In genomic region chr13:70210158-70210557, GRCm38 (mm10) we compare ENCODE assay signal across 23 mouse cellular contexts.
DNase-seq lines count a peak whose midpoint lies in the region; ATAC-seq and TF ChIP-seq lines count a peak whose summit lies in the region.
"Had no signal": no experiment of that assay in that cellular context is flagged by ENCODE, and none has a peak within 500 bp of the region (broad histone marks: within the 10 kb centered on the region; RNA-seq: fewer than 3 reads in every experiment).

No protein-coding gene starts in this region.

- no peaks in the 10 kb centered on the region for H3K4me1 ChIP-seq in heart, adult 2 months (ENCODE audit: control insufficient read depth, insufficient read depth, low read length)
- H3K4me1 ChIP-seq in hindbrain, embryonic 14.5 days (replicated peaks; ENCODE audit: control insufficient read depth, insufficient read depth, low read length), result 0 out of 2 replicates have a peak, but pooled peaks cover 3% of the 10 kb centered on the region
- no peaks in the 10 kb centered on the region; the same call in 1 of the 2 replicates for H3K4me1 ChIP-seq in hindbrain, embryonic 10.5 days (replicated peaks)
- H3K4me1 ChIP-seq: embryonic facial prominence, embryonic 13.5 days; embryonic facial prominence, embryonic 15.5 days had no signal

- H3K27ac ChIP-seq in heart, adult 2 months, result no peak overlapping the region
- H3K27ac ChIP-seq in hindbrain, embryonic 14.5 days, result no peak overlapping the region
- no peak overlapping the region for H3K27ac ChIP-seq in hindbrain, embryonic 10.5 days
- H3K27ac ChIP-seq: embryonic facial prominence, embryonic 13.5 days; embryonic facial prominence, embryonic 15.5 days; forebrain, embryonic 10.5 days; forebrain, embryonic 12.5 days had no signal

- H3K27me3 ChIP-seq in heart, adult 2 months (ENCODE audit: control insufficient read depth, insufficient read depth, low read length), result no peaks in the 10 kb centered on the region
- H3K27me3 ChIP-seq in hindbrain, embryonic 14.5 days (ENCODE audit: control insufficient read depth, insufficient read depth, low read length), result no peaks in the 10 kb centered on the region
- no peaks in the 10 kb centered on the region for H3K27me3 ChIP-seq in hindbrain, embryonic 10.5 days (ENCODE audit: insufficient read depth, poor library complexity, severe bottlenecking)
- H3K27me3 ChIP-seq in myocyte (ENCODE audit: control insufficient read depth, insufficient read depth, insufficient read length), result no peaks in the 10 kb centered on the region
- H3K27me3 ChIP-seq: embryonic facial prominence, embryonic 13.5 days; embryonic facial prominence, embryonic 15.5 days; forebrain, embryonic 12.5 days had no signal

- H3K4me3 ChIP-seq in heart, adult 2 months, result no peak overlapping the region
- H3K4me3 ChIP-seq in hindbrain, embryonic 14.5 days (replicated peaks; ENCODE audit: low read length), result no peak overlapping the region
- no peak overlapping the region for H3K4me3 ChIP-seq in hindbrain, embryonic 10.5 days
- peak overlapping the region; percentile 4 for H3K4me3 ChIP-seq in myocyte
- H3K4me3 ChIP-seq: embryonic facial prominence, embryonic 13.5 days; embryonic facial prominence, embryonic 15.5 days; erythroblast, embryonic 14.5 days; forebrain, embryonic 10.5 days; forebrain, embryonic 12.5 days had no signal

- intact Hi-C loops in heart, adult 2 months (cut with DNase I), result no loop called here

- peak; percentile 68 for DNase-seq in heart, adult 11 months
- no peak for DNase-seq in heart, adult 2 months
- DNase-seq in hindbrain, embryonic 14.5 days (ENCODE audit: low spot score), result no peak
- DNase-seq in hindbrain, embryonic 10.5 days (ENCODE audit: low spot score), result no peak
- DNase-seq in brain, embryonic 14.5 days (ENCODE audit: low read depth), result peak; percentile 34
- no peak for DNase-seq in heart, adult 8-10 months (ENCODE audit: low spot score)
- DNase-seq: adrenal gland, adult 2 months; adrenal gland, postnatal 10 days; adrenal gland, postnatal 25 days; cerebellum, adult 11 months; cerebellum, adult 18-20 months; cerebellum, adult 8-10 months; cerebellum, adult 9-11 months; cerebellum, postnatal 14 days; cerebellum, postnatal 36 days; embryo, embryonic 11 days had no signal

- no peak for TF ChIP-seq POLR2A in heart, adult 2 months (IDR thresholded peaks at IDR 0.05; ENCODE audit: insufficient read depth, low read depth, low read length)
- no peak for TF ChIP-seq POLR2A in brain, embryonic 14.5 days (IDR thresholded peaks at IDR 0.05; ENCODE audit: borderline replicate concordance, extremely low read depth, insufficient read depth, insufficient read length, poor library complexity, severe bottlenecking)
- TF ChIP-seq POLR2A in myocyte (IDR thresholded peaks at IDR 0.05; ENCODE audit: insufficient read length, low read depth), result no peak

- 64% methylated on average over 3 of the region's 3 CpGs for WGBS in heart, adult 2 months
- WGBS in hindbrain, embryonic 14.5 days, result 50% methylated on average over 3 of the region's 3 CpGs
- WGBS in hindbrain, embryonic 10.5 days, result 79% methylated on average over 3 of the region's 3 CpGs

- H3ac ChIP-seq in myocyte (ENCODE audit: control insufficient read depth, insufficient read length), result no peak overlapping the region

- no peak for TF ChIP-seq EP300 in heart, adult 2 months (IDR thresholded peaks at IDR 0.05; ENCODE audit: insufficient read depth, low read depth, low read length)

- H3K9me3 ChIP-seq in hindbrain, embryonic 14.5 days (ENCODE audit: control insufficient read depth, low read length), result no peaks in the 10 kb centered on the region
- H3K9me3 ChIP-seq in hindbrain, embryonic 10.5 days, result no peaks in the 10 kb centered on the region
- H3K9me3 ChIP-seq: embryonic facial prominence, embryonic 13.5 days; embryonic facial prominence, embryonic 15.5 days; forebrain, embryonic 10.5 days; forebrain, embryonic 12.5 days had no signal

- no peak for TF ChIP-seq CTCF in heart, adult 2 months (IDR thresholded peaks at IDR 0.05)
- no peak for TF ChIP-seq CTCF in brain, embryonic 14.5 days (IDR thresholded peaks at IDR 0.05; ENCODE audit: borderline replicate concordance, extremely low read depth, insufficient read depth, insufficient read length)

- H3K36me3 ChIP-seq in heart, adult 2 months (ENCODE audit: control insufficient read depth, insufficient read depth, low read length), result no peaks in the 10 kb centered on the region
- H3K36me3 ChIP-seq in hindbrain, embryonic 14.5 days (replicated peaks; ENCODE audit: control insufficient read depth, insufficient read depth), result no peaks in the 10 kb centered on the region
- no peaks in the 10 kb centered on the region for H3K36me3 ChIP-seq in hindbrain, embryonic 10.5 days
- no peaks in the 10 kb centered on the region for H3K36me3 ChIP-seq in myocyte (ENCODE audit: control insufficient read depth, insufficient read depth)
- H3K36me3 ChIP-seq: embryonic facial prominence, embryonic 13.5 days; embryonic facial prominence, embryonic 15.5 days; forebrain, embryonic 10.5 days; forebrain, embryonic 12.5 days had no signal

- no peak overlapping the region for H3K9ac ChIP-seq in heart, adult 2 months (ENCODE audit: low read depth, low read length)
- H3K9ac ChIP-seq in hindbrain, embryonic 14.5 days, result no peak overlapping the region
- H3K9ac ChIP-seq: embryonic facial prominence, embryonic 13.5 days; embryonic facial prominence, embryonic 15.5 days; forebrain, embryonic 12.5 days had no signal

- no peak overlapping the region for H3K4me2 ChIP-seq in hindbrain, embryonic 14.5 days (replicated peaks)
- H3K4me2 ChIP-seq in myocyte (ENCODE audit: low read depth), result peak overlapping the region; percentile 7
- H3K4me2 ChIP-seq: embryonic facial prominence, embryonic 13.5 days; embryonic facial prominence, embryonic 15.5 days; forebrain, embryonic 12.5 days had no signal

- H3K79me2 ChIP-seq in heart, adult 2 months (replicated peaks; ENCODE audit: control insufficient read depth, insufficient read depth, low read length), result no peaks in the 10 kb centered on the region
- no peaks in the 10 kb centered on the region for H3K79me2 ChIP-seq in myocyte (ENCODE audit: control insufficient read depth, insufficient read depth)

- ATAC-seq in hindbrain, embryonic 14.5 days (ENCODE audit: low FRiP score), result 0 out of 2 replicates have a peak, but pooled peaks have one; percentile 31
- ATAC-seq: forebrain, embryonic 14.5 days had no signal

TF ChIP-seq in myocyte, 11 proteins besides CTCF, POLR2A, EP300 and RAD21:
- TF ChIP-seq TCF3 (IDR thresholded peaks at IDR 0.05; ENCODE audit: insufficient read length, low read depth) (no peak), TCF12 (IDR thresholded peaks at IDR 0.05; ENCODE audit: insufficient read depth, poor library complexity, severe bottlenecking) (no peak), E2F4 (IDR thresholded peaks at IDR 0.05; ENCODE audit: insufficient read depth) (no peak), CEBPB (IDR thresholded peaks at IDR 0.05; ENCODE audit: insufficient read depth, poor library complexity, severe bottlenecking) (no peak), MAX (IDR thresholded peaks at IDR 0.05; ENCODE audit: low read depth) (no peak), POLR2AphosphoS2 (IDR thresholded peaks at IDR 0.05; ENCODE audit: insufficient read length, low read depth) (no peak), REST (IDR thresholded peaks at IDR 0.05; ENCODE audit: insufficient read depth, insufficient read length) (no peak), SRF (IDR thresholded peaks at IDR 0.05; ENCODE audit: control insufficient read depth, insufficient read length, low read depth) (no peak), MYOG (IDR thresholded peaks at IDR 0.05; ENCODE audit: control insufficient read depth in 1 of 3, insufficient read depth in 1 of 3, insufficient read length in 2 of 3, low read depth in 2 of 3) (no peak), MYOD1 (IDR thresholded peaks at IDR 0.05; ENCODE audit: control insufficient read depth in 1 of 3, insufficient read length in 2 of 3, low read depth in 2 of 3) (no peak), USF1 (IDR thresholded peaks at IDR 0.05; ENCODE audit: low read depth) (no peak)

Comparison
In these comparisons a context has a peak if more than half of its experiments do, and no peak if none do; other contexts are left out.
1. DNase-seq: peak in heart, adult 11 months (single experiment) and brain, embryonic 14.5 days (single experiment); none in heart, adult 2 months (0 of 2), hindbrain, embryonic 14.5 days (single experiment), hindbrain, embryonic 10.5 days (single experiment) and heart, adult 8-10 months (single experiment).